Mouse (Mus musculus): ENCODE measurements around the gene Scyl2.

DNA sequence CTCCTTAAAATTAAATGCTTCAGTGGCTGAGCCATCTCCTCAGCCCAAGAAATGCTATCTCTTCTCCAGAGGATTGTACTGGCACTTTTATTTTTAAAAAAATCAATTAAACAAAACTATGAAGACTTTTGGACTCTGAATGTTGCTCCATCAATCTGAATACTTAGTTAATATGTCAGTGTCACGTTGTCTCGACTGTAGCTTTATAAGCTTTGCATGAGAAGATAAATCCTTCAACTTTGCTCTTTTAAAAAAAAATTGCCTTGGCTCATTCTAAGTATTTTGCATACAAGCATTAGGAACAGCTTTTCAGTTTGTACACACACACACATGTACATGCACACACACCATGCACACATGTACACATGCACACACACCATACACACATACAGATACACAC, 61.9 kb downstream of the Scyl2 start:
- TF ChIP-seq CTCF (IDR thresholded peaks at IDR 0.05; ENCODE audit: low read depth), result no peak
- no peak for TF ChIP-seq EP300 (IDR thresholded peaks at IDR 0.05; ENCODE audit: low read depth)
